Mouse (Mus musculus) cerebellum, adult 2 months (tissue): ENCODE data around the gene Zcchc7. TPM values are rescaled to one million over a fixed set of nuclear protein-coding genes. Genes with fewer than 3 reads are reported as not detected.

Source experiments
- DNase-seq, 2 experiments: peaks; one replicate each; pipeline ENCODE4 v3.0.0; 2021
- H3K27ac ChIP-seq: fragments of 200-500 bp; 2 replicates; pipeline ENCODE4 v1.5.1; 2012; ENCODE audit warnings: low read length, control low read depth, inconsistent platforms; ENCODE audit not compliant: insufficient read depth
- H3K27me3 ChIP-seq: fragments of 200-500 bp; 2 replicates; pipeline ENCODE4 v1.6.1; 2012; ENCODE audit warnings: inconsistent platforms, mild to moderate bottlenecking, low read length, moderate library complexity; ENCODE audit not compliant: control insufficient read depth, insufficient read depth
- H3K4me1 ChIP-seq: fragments of 200-500 bp; 2 replicates; pipeline ENCODE4 v1.6.1; 2011; ENCODE audit warnings: low read length; ENCODE audit not compliant: control insufficient read depth, insufficient read depth
- H3K4me3 ChIP-seq: fragments of 200-500 bp; replicated peaks from 2 replicates; pipeline ENCODE3; 2011; ENCODE audit warnings: mild to moderate bottlenecking, low read depth, low read length, control low read depth; ENCODE audit not compliant: insufficient read depth
- CTCF ChIP-seq: fragments of 200-500 bp; IDR thresholded peaks from 2 replicates; pipeline ENCODE4 v1.5.1; 2011; ENCODE audit warnings: low read depth, mild to moderate bottlenecking, control low read depth, low read length, moderate library complexity, borderline replicate concordance; ENCODE audit not compliant: insufficient read depth
- POLR2A ChIP-seq: fragments of 200-500 bp; IDR thresholded peaks from 2 replicates; pipeline ENCODE4 v1.6.1; 2011; ENCODE audit warnings: low read length, control low read depth, borderline replicate concordance; ENCODE audit not compliant: insufficient read depth
- WGBS: fragments of 180-500 bp; shearing (Covaris S2); methylation state at CpG from one replicate; pipeline ENCODE4 v1.1.7; 2018; 5-methylcytosine and 5-hydroxymethylcytosine counted together
- polyA plus RNA-seq: library from polyadenylated mRNA; depleted of rRNA; stranded (reverse); fragments of >200 nt; gene quantifications from 2 replicates; pipeline ENCODE4 v1.2.3, GENCODE M21; 2012; rRNA removed

Gene Zcchc7
- 58.0 and 58.1 TPM in 2 replicates for polyA plus RNA-seq

- DNase-seq = no peak
- TF ChIP-seq CTCF (no peak), POLR2A (no peak)
Observed at GRCm38 (mm10) chr4:44755553-44756133, at the start of gene Zcchc7. Gene Zcchc7 (plus strand): TSS chr4:44755877.

GRCm38 (mm10) chr4:44705967-44706366 lies 49.7 kb upstream of the Zcchc7 start:
- DNase-seq = no peak
- H3K4me3 ChIP-seq = no peak overlapping the region
- peaks cover 31% of the 10 kb centered on the region; the same call in 1 of the 2 replicates for H3K27me3 ChIP-seq
- 8% methylated on average over 7 of the region's 7 CpGs for WGBS
- no peaks in the 10 kb centered on the region for H3K4me1 ChIP-seq
- TF ChIP-seq CTCF (no peak), POLR2A (no peak)
- H3K27ac ChIP-seq = no peak overlapping the region

More at GRCm38 (mm10) chr4:44755553-44756133, at the start of gene Zcchc7:
- peak within 1 kb of the TSS; percentile 56 for H3K27ac ChIP-seq
- H3K4me3 ChIP-seq = peak within 1 kb of the TSS; percentile 64
- WGBS = 4% methylated on average over 15 of the region's 15 CpGs
- H3K27me3 ChIP-seq = no peaks in the 10 kb centered on the region
- no peaks in the 10 kb centered on the region for H3K4me1 ChIP-seq

- no peak for TF ChIP-seq POLR2A
- TF ChIP-seq CTCF = no peak
- Histone ChIP-seq H3K4me3 (no peak overlapping the region), H3K27me3 (peaks cover 35% of the 10 kb centered on the region; the same call in 1 of the 2 replicates), H3K27ac (no peak overlapping the region), H3K4me1 (no peaks in the 10 kb centered on the region)
- WGBS = 51% methylated on average over 1 of the region's 1 CpGs
- no peak for DNase-seq
Observed at GRCm38 (mm10) chr4:44706865-44707264, 48.8 kb upstream of the Zcchc7 start.

- no peak for DNase-seq
- no peak for TF ChIP-seq POLR2A
- TF ChIP-seq CTCF = no peak
- 65% methylated on average over 8 of the region's 8 CpGs for WGBS
- no peak overlapping the region for H3K27ac ChIP-seq
- H3K4me3 ChIP-seq = no peak overlapping the region
- no peaks in the 10 kb centered on the region for H3K4me1 ChIP-seq
- peaks cover 30% of the 10 kb centered on the region; the same call in 1 of the 2 replicates for H3K27me3 ChIP-seq
Observed at GRCm38 (mm10) chr4:44708311-44708710, 47.4 kb upstream of the Zcchc7 start.

GRCm38 (mm10) chr4:44709091-44709695 lies 46.5 kb upstream of the Zcchc7 start:
- no peak for DNase-seq
- no peak overlapping the region for H3K4me3 ChIP-seq
- H3K4me1 ChIP-seq = no peaks in the 10 kb centered on the region
- H3K27ac ChIP-seq = no peak overlapping the region
- peaks cover 26% of the 10 kb centered on the region; the same call in 1 of the 2 replicates for H3K27me3 ChIP-seq
- TF ChIP-seq CTCF = no peak
- no peak for TF ChIP-seq POLR2A

- H3K4me3 ChIP-seq = no peak within 1 kb of the TSS
- H3K4me1 ChIP-seq = no peaks in the 10 kb centered on the region
- TF ChIP-seq CTCF (no peak), POLR2A (no peak)
- 45% methylated on average over 16 of the region's 16 CpGs for WGBS
- H3K27ac ChIP-seq = no peak within 1 kb of the TSS
- no peak for DNase-seq
- H3K27me3 ChIP-seq = peaks cover 21% of the 10 kb centered on the region; the same call in 1 of the 2 replicates
Observed at GRCm38 (mm10) chr4:44709740-44710700, 45.7 kb upstream of the Zcchc7 start, which contains the start of gene Pax5. Gene Pax5 (minus strand): TSS chr4:44710487.

- H3K4me3 ChIP-seq = no peak overlapping the region
- H3K4me1 ChIP-seq = no peaks in the 10 kb centered on the region
- 4% methylated on average over 30 of the region's 30 CpGs for WGBS
- peak in 1 of 2 experiments; percentile 13 for DNase-seq
- H3K27me3 ChIP-seq = peaks cover 17% of the 10 kb centered on the region; the same call in 1 of the 2 replicates
- TF ChIP-seq POLR2A (no peak), CTCF (no peak)
- H3K27ac ChIP-seq = no peak overlapping the region
Observed at GRCm38 (mm10) chr4:44710701-44711097, 45.0 kb upstream of the Zcchc7 start.
